Mouse (Mus musculus): Measurements from ENCODE around the gene Cd79a.

Cd79a gene

DNA sequence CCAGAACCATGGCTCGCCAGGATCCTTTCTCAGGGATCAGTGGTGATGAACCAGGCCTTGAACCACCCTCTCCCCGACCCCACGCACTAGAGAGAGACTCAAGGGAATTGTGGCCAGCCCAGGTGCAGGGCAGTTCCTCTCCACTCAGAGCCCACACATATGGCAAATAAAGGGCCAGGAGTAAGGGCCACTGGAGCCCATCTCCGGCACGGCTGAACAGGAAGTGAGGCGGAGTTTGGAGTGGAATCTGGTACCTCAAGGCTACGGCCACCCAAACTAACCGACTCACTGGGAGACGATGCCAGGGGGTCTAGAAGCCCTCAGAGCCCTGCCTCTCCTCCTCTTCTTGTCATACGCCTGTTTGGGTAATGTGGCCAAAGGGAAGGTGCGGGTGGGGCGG is at the start of gene Cd79a:
Gene Cd79a (plus strand): TSS at position 158 of the 400 bp plus-strand sequence.
- no peak for DNase-seq

DNA sequence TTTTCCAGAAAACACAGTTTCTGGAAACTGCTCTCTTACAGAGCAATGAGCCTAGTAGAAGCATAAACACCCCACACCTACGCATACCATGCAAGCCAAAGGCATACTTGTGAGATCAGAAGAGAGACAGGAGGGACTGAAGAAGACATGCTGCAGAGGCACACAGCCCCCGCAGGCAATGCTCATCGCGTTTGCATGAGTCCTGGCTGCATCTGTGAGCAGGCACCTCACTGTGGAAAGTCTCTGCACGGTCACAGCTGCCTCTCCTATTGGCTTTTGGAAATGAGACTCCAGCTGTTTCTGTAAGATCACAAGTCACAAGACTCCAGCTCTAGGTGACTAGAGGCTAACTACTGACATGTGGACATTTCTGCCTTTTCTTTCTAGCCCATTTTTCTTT is 47.0 kb upstream of the Cd79a start:
- DNase-seq, result peak; percentile 4

DNA sequence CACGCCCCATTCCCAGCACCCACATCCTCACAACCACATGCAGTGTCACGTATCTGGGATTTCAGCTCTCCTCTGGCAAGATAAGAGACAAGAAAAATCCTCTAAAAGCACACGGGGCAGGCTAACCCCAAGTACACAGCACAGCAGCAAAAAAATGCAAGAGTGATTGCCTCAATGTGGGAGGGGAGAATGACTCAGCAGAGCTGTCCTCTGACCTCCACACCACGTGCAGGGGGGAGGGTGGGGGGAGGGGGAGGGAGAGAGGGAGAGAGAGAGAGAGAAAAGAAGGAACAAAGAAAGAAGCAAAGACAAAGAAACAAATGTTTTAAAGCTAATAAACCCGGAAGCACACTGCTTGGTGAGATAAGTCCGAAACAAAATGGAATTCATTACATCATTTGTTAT is 46.3 kb upstream of the Cd79a start:
- peak; percentile 18 for DNase-seq

- DNase-seq, result no peak
Measured at GRCm38 (mm10) chr7:24851596-24852325, 45.4 kb upstream of the Cd79a start.

GRCm38 (mm10) chr7:24852557-24853232 is 44.5 kb upstream of the Cd79a start:
- DNase-seq, result no peak

GRCm38 (mm10) chr7:24853233-24853563 is 44.0 kb upstream of the Cd79a start:
- no peak for DNase-seq

GRCm38 (mm10) chr7:24853695-24854094 is 43.5 kb upstream of the Cd79a start:
- DNase-seq, result no peak

DNA sequence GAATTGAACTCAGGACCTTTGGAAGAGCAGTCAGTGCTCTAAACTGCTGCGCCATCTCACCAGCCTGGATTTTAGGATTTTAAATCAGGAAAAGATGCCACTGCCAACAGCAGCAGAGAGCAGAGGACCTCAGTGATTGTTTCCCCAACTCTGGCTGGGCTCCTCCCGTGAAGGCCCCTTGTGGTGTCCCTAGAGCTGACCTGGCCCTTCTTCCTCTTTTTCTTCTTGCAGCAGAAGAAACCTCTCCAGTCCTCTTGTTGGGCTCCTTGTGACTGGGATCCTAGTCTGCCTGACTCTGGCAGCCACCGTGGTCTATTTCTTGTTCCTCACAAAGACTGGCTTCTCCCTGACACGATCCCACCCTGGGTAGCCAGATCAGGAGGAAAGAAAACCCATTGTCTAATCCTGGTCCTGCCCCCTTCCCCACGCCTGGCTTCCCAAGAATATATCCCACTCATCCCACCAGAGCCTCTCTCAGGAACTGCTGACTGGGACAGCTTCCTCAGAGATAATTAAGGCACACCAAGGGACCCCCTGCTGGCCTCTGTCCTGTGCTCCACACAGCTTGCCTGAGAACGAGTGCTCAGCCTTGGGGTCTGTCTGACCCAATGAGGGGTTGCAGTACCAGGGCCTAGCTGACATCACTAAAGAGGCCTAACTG is 40.6 kb upstream of the Cd79a start:
- no peak for DNase-seq

- DNase-seq, result no peak
Measured at GRCm38 (mm10) chr7:24859234-24859633, 37.9 kb upstream of the Cd79a start.

DNA sequence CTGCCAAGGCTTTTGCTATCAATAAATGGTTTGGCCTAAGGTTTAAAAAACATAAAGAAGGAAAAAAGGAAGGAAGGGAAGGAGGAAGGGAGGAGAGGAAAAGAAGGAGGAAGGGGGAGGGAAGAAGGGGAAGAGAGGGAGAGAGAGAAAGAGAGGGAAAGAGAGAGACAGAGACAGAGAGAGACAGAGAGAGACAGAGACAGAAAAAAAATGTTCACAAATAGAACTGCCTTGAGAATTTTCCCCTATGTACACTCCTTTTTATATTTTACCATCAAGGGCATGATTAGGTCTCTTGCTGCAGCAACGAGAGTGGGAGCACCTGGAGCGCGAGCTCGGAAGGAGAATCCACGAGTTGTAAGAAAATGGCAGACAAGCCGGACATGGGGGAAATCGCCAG is 35.3 kb upstream of the Cd79a start, which contains the start of gene Gm9844:
Gene Gm9844 (plus strand): TSS at position 301 of the 400 bp plus-strand sequence.
- DNase-seq, result no peak

GRCm38 (mm10) chr7:24862853-24863252 is 34.3 kb upstream of the Cd79a start:
- DNase-seq, result no peak

DNA sequence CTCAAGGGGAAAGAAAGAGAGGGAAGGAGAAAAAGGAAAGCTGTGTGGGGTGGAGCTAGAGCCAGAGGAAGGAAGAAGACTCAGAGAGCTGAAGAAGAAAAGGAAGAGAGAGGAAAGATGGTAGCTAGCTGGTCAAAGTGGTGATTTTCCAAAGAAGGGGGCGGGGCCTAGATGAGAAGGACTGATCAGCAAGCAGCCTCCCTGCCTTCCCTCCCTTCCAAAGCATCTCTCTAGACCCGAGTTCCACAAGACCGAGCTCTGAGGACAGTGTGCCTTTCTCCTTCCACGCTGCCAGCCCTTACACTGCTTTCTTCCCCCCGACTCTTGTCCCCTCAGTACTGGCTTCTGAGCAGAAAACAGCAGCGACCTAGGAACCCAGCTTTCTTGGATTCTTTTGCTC is 33.0 kb upstream of the Cd79a start:
- no peak for DNase-seq

DNA sequence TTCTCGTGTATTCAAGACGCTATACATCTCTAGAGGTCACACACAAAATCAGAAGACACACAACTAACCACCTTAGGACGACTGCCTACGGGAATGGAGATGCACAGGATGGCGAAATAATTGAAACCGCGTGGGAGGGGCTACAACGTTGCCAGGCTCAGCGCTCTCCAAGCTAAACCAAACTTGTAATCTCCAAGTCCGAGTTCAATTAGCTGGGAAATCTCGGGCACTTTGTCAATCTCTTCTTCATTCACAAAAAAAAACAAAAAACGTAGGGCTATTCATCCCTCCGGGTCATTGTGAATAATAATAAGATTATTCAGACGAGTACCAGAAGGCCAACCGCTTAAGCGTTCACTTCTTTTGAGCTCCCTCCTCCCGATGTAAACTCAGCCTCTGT is 28.1 kb upstream of the Cd79a start:
- DNase-seq, result no peak

GRCm38 (mm10) chr7:24869532-24870165 is 27.5 kb upstream of the Cd79a start, which contains the start of the genes Lypd4 and Dmrtc2:
TSS of gene Lypd4 (minus strand) at chr7:24869941.
TSS of gene Dmrtc2 (plus strand) at chr7:24870057.
- DNase-seq, result no peak

DNA sequence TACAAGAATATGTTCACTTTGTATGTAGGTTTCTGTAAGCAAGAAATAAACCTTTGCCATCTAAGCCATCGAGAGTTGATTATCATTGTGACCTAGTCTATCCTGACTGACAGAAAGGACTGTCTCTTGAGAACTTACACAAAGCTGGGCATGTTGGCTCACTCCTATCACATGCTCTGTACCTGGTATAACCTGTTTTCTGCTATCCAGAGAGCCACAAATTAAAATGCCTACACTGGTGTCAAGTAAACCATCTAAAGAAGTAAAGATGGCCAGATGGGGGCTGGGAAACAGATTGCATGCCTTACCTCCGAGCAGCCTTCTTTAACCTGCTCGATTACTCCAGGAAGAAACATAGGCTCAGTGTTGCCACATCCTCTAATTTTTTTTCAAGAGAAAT is 19.6 kb upstream of the Cd79a start:
- no peak for DNase-seq

DNA sequence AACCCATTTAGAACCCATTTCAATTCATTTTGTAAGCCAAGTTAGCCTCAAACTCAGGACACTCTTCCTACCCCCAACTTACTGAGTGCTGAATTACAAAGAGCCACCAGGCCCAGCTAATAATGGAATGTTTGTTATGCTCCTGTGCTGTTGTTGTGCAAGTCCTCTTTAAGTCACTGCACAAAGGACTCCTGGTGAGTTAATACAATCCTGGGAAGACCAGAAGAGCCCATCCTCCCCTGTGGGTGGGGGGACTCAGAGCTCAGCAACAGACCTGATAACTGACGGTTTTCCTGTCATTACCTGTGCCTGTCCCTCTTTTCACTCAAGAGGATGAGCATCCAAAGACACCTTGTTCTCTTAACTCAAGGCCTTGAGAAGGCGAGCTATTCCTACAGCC is 17.6 kb upstream of the Cd79a start:
- no peak for DNase-seq

DNA sequence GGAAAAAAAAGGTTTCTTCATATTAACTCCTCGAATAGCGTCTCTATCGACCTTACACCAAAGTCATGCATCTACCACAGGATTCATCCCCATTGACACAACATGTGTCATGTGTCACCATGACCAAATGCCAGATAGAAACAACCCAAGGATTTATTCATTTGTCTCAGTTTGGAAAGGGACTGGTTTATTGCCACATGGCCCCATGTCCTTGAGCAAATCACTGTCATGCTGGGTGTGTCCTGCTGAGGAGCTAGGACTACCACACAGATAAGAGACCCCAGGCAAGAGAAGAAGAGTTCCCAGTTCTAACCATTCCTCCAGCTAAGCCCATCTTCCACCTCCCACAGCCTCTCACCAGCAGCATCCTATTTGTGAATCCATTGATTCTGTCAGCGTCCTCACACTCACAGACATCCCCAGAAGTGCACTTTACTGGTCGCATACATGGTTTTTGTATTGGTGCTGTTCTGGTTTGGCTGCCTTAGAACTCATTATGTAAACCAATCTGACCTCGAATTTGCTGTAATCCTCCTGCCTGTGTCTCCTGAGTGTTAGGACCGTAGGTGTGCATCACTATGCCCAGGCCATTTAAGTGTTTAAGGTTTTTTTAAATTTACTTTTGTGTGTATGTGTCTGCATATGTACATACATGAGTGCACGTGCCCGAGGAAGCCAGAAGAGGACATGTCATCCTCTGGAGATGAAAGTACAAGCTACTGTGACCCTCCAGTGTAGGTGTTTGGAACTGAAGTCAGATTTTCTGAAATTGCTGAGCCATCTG is 14.6 kb upstream of the Cd79a start:
- DNase-seq, result no peak

DNA sequence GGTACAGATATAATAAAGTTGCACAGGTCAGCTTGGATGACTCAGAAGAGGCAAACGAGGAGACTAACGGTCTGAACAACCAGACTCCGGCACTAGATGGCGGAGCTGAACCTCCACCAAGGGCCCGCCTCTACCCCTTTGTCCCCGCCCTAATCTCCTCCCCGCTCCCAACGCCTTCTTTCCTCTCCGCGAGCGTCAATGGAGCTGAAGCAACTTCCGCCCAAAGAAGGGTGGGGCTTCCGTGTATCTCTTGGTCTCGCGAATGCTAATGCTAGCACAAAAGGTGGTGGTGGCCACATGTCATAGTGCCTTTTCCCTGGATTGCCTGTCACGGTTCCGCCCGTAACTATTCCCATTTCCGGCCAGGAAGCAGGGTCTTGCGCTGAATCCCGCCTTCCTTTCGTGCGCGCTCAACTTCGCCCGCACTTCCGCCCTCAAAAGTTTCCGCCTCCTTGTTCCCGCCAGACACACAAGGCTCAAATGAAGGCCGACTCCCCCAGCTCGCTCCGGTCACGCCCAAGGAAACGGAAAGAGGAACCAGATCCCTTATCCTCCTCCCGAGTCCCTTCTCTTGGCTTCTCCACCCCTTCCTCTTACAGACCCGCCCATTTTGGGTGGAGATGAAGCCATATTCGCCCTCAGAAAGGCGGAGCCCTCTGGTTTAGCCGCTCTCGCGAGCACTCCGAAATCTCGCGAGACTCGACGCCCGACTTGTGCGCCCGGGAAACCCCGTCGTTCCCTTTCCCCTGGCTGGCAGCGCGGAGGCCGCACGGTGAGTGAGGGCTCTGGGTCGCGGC is 13.1 kb upstream of the Cd79a start, which contains the start of gene Rps19:
Gene Rps19 (plus strand): TSS at position 476 of the 797 bp plus-strand sequence.
- peak; percentile 100 for DNase-seq

DNA sequence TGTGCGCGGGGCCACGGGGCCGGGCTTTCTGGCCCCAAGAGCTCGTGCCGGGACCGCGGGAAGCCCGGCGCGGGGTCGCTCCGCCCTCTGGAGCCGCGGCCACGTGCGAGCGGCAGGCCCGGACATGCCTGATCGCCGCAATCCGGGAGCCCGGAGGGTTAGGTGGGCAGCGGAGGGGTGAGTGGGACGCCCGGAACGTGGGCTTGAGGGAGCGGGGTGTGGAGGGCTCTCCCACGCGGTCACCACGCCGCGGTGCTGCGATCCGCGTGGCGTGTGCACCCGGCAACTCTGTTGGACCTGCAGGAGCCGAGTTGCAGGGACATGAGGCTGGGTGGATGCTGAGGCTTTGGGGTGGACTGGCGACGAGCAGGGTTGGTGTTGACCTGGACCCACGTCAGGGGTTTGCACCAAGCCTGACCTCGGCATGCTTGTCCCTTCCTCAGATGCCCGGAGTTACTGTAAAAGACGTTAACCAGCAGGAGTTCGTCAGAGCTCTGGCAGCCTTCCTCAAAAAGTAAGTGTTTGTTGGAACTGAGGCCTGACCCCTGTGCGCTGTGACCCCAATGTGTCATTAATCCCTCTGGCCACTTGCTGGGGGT is 12.4 kb upstream of the Cd79a start:
- DNase-seq, result peak; percentile 49

GRCm38 (mm10) chr7:24885468-24886307 is 11.5 kb upstream of the Cd79a start:
- no peak for DNase-seq
